Mouse (Mus musculus): ENCODE results near the gene Gm7929. TPM values are rescaled to one million over a fixed set of nuclear protein-coding genes. Genes with fewer than 3 reads are reported as not detected.
"Not testable (repeated sequence)": the region's sequence is repeated elsewhere in the genome, so short reads cannot be mapped to it uniquely, and the experiment has no call there.

Gene Gm7929
- not detected in 2 replicates for polyA plus RNA-seq (2014; fragmentation: Nextera tagmentation; extraction: Ambion mirVana)

- not testable (repeated sequence) for H3K27me3 ChIP-seq (ENCODE audit: control insufficient read depth, insufficient read depth, low read length); H3K4me3 ChIP-seq (ENCODE audit: low read depth, low read length); ATAC-seq (ENCODE audit: insufficient number of reproducible peaks, low FRiP score, low TSS enrichment, low read depth); H3K36me3 ChIP-seq (ENCODE audit: control insufficient read depth, insufficient read depth, low read length); H3K4me1 ChIP-seq (ENCODE audit: control insufficient read depth, insufficient read depth, low read length); H3K4me2 ChIP-seq (ENCODE audit: low read depth, severe bottlenecking); DNase-seq (ENCODE audit: low spot score); H3K9me3 ChIP-seq (ENCODE audit: control insufficient read depth, low read length); H3K9ac ChIP-seq (ENCODE audit: low read length); H3K27ac ChIP-seq (replicated peaks; ENCODE audit: low read depth, low read length)
- no CpG with 5 or more reads among the region's 1 CpGs for WGBS
Measured at GRCm38 (mm10) chr14:41750514-41750913, at the start of gene Gm7929. Gene Gm7929, minus strand, starts transcription at chr14:41750614.

GRCm38 (mm10) chr14:41772341-41772740 lies 21.9 kb upstream of the Gm7929 start, which contains the start of gene Gm47189:
Gene Gm47189, minus strand, starts transcription at chr14:41772441.
- H3K27me3 ChIP-seq (ENCODE audit: control insufficient read depth, insufficient read depth, low read length); H3K9ac ChIP-seq (ENCODE audit: low read length); DNase-seq (ENCODE audit: low spot score); ATAC-seq (ENCODE audit: insufficient number of reproducible peaks, low FRiP score, low TSS enrichment, low read depth); H3K9me3 ChIP-seq (ENCODE audit: control insufficient read depth, low read length); H3K36me3 ChIP-seq (ENCODE audit: control insufficient read depth, insufficient read depth, low read length); H3K27ac ChIP-seq (replicated peaks; ENCODE audit: low read depth, low read length); H3K4me2 ChIP-seq (ENCODE audit: low read depth, severe bottlenecking); H3K4me1 ChIP-seq (ENCODE audit: control insufficient read depth, insufficient read depth, low read length); H3K4me3 ChIP-seq (ENCODE audit: low read depth, low read length): not testable (repeated sequence)

- DNase-seq (ENCODE audit: low spot score); ATAC-seq (ENCODE audit: insufficient number of reproducible peaks, low FRiP score, low TSS enrichment, low read depth); H3K27ac ChIP-seq (replicated peaks; ENCODE audit: low read depth, low read length); H3K9ac ChIP-seq (ENCODE audit: low read length); H3K4me2 ChIP-seq (ENCODE audit: low read depth, severe bottlenecking); H3K27me3 ChIP-seq (ENCODE audit: control insufficient read depth, insufficient read depth, low read length); H3K4me3 ChIP-seq (ENCODE audit: low read depth, low read length); H3K9me3 ChIP-seq (ENCODE audit: control insufficient read depth, low read length); H3K4me1 ChIP-seq (ENCODE audit: control insufficient read depth, insufficient read depth, low read length); H3K36me3 ChIP-seq (ENCODE audit: control insufficient read depth, insufficient read depth, low read length): not testable (repeated sequence)
- 90% methylated on average over 2 of the region's 3 CpGs for WGBS
Measured at GRCm38 (mm10) chr14:41755931-41756330, 5.5 kb upstream of the Gm7929 start.

GRCm38 (mm10) chr14:41723437-41723836 lies 27.0 kb downstream of the Gm7929 start:
- H3K27ac ChIP-seq (replicated peaks; ENCODE audit: low read depth, low read length); DNase-seq (ENCODE audit: low spot score); H3K4me2 ChIP-seq (ENCODE audit: low read depth, severe bottlenecking); H3K36me3 ChIP-seq (ENCODE audit: control insufficient read depth, insufficient read depth, low read length); H3K9me3 ChIP-seq (ENCODE audit: control insufficient read depth, low read length); ATAC-seq (ENCODE audit: insufficient number of reproducible peaks, low FRiP score, low TSS enrichment, low read depth); H3K4me1 ChIP-seq (ENCODE audit: control insufficient read depth, insufficient read depth, low read length); H3K9ac ChIP-seq (ENCODE audit: low read length); H3K4me3 ChIP-seq (ENCODE audit: low read depth, low read length); H3K27me3 ChIP-seq (ENCODE audit: control insufficient read depth, insufficient read depth, low read length): not testable (repeated sequence)
- WGBS: 79% methylated on average over 13 of the region's 17 CpGs

- H3K9me3 ChIP-seq (ENCODE audit: control insufficient read depth, low read length); H3K36me3 ChIP-seq (ENCODE audit: control insufficient read depth, insufficient read depth, low read length); H3K4me3 ChIP-seq (ENCODE audit: low read depth, low read length); H3K27ac ChIP-seq (replicated peaks; ENCODE audit: low read depth, low read length); H3K4me1 ChIP-seq (ENCODE audit: control insufficient read depth, insufficient read depth, low read length); H3K4me2 ChIP-seq (ENCODE audit: low read depth, severe bottlenecking); DNase-seq (ENCODE audit: low spot score); H3K9ac ChIP-seq (ENCODE audit: low read length); ATAC-seq (ENCODE audit: insufficient number of reproducible peaks, low FRiP score, low TSS enrichment, low read depth); H3K27me3 ChIP-seq (ENCODE audit: control insufficient read depth, insufficient read depth, low read length): not testable (repeated sequence)
- WGBS: 85% methylated on average over 1 of the region's 1 CpGs
Measured at GRCm38 (mm10) chr14:41717180-41717579, 33.2 kb downstream of the Gm7929 start.

GRCm38 (mm10) chr14:41701785-41702184 lies 48.6 kb downstream of the Gm7929 start, which contains the start of gene Gm8068:
Gene Gm8068, minus strand, starts transcription at chr14:41701885.
- no CpG with 5 or more reads among the region's 3 CpGs for WGBS

More at GRCm38 (mm10) chr14:41701785-41702184, 48.6 kb downstream of the Gm7929 start, which contains the start of gene Gm8068:
- not testable (repeated sequence) for H3K4me3 ChIP-seq (ENCODE audit: low read depth, low read length); H3K27ac ChIP-seq (replicated peaks; ENCODE audit: low read depth, low read length); H3K9me3 ChIP-seq (ENCODE audit: control insufficient read depth, low read length); DNase-seq (ENCODE audit: low spot score); H3K27me3 ChIP-seq (ENCODE audit: control insufficient read depth, insufficient read depth, low read length); H3K36me3 ChIP-seq (ENCODE audit: control insufficient read depth, insufficient read depth, low read length); H3K4me2 ChIP-seq (ENCODE audit: low read depth, severe bottlenecking); ATAC-seq (ENCODE audit: insufficient number of reproducible peaks, low FRiP score, low TSS enrichment, low read depth); H3K9ac ChIP-seq (ENCODE audit: low read length); H3K4me1 ChIP-seq (ENCODE audit: control insufficient read depth, insufficient read depth, low read length)

Other genes with a start within 250 kb of the Gm7929 start
- gene Gm7970, start 195.0 kb downstream of the Gm7929 start, polyA plus RNA-seq (2014; fragmentation: Nextera tagmentation; extraction: Ambion mirVana): not detected in 2 replicates
- not detected in 2 replicates for gene 1700049E17Rik2, start 177.4 kb downstream of the Gm7929 start, polyA plus RNA-seq (2014; fragmentation: Nextera tagmentation; extraction: Ambion mirVana)
- gene Gm3072, start 126.0 kb downstream of the Gm7929 start, polyA plus RNA-seq (2014; fragmentation: Nextera tagmentation; extraction: Ambion mirVana): not detected in 2 replicates
- gene Gm3676, start 104.1 kb downstream of the Gm7929 start, polyA plus RNA-seq (2014; fragmentation: Nextera tagmentation; extraction: Ambion mirVana): not detected in 2 replicates
- gene Gm8068, start 48.7 kb downstream of the Gm7929 start, polyA plus RNA-seq (2014; fragmentation: Nextera tagmentation; extraction: Ambion mirVana): not detected in 2 replicates
- gene Gm47189, start 21.8 kb upstream of the Gm7929 start, polyA plus RNA-seq (2014; fragmentation: Nextera tagmentation; extraction: Ambion mirVana): not detected in 2 replicates
- not detected in 2 replicates for gene Gm7980, start 156.7 kb upstream of the Gm7929 start, polyA plus RNA-seq (2014; fragmentation: Nextera tagmentation; extraction: Ambion mirVana)
- not detected in 2 replicates for gene 1700049E17Rik1, start 174.3 kb upstream of the Gm7929 start, polyA plus RNA-seq (2014; fragmentation: Nextera tagmentation; extraction: Ambion mirVana)
- not detected in 2 replicates for gene 1700024B05Rik, start 193.4 kb upstream of the Gm7929 start, polyA plus RNA-seq (2014; fragmentation: Nextera tagmentation; extraction: Ambion mirVana)
- gene Gm6401, start 217.3 kb upstream of the Gm7929 start, polyA plus RNA-seq (2014; fragmentation: Nextera tagmentation; extraction: Ambion mirVana): not detected in 2 replicates
- gene Gm3543, start 232.7 kb upstream of the Gm7929 start, polyA plus RNA-seq (2014; fragmentation: Nextera tagmentation; extraction: Ambion mirVana): not detected in 2 replicates